Mouse (Mus musculus) olfactory bulb, adult 2 months (tissue): ENCODE measurements around the gene Dync1li1.

ENCODE experiments used
- CTCF ChIP-seq: fragments of 200-500 bp; IDR thresholded peaks from 2 replicates; pipeline ENCODE4 v1.5.1; 2012; ENCODE audit warnings: low read depth, mild to moderate bottlenecking, low read length, moderate library complexity; ENCODE audit not compliant: insufficient read depth
- POLR2A ChIP-seq: fragments of 200-500 bp; IDR thresholded peaks from 2 replicates; pipeline ENCODE4 v1.6.1; 2012; ENCODE audit warnings: mild to moderate bottlenecking, low read depth, low read length, moderate library complexity; ENCODE audit not compliant: insufficient read depth

GRCm38 (mm10) chr9:114745654-114746053, 57.1 kb downstream of the Dync1li1 start:
- TF ChIP-seq CTCF (no peak), POLR2A (no peak)
